Mouse (Mus musculus): Measurements from ENCODE around the gene Cdc6.
A peak's percentile ranks its signal among the peaks of the same experiment; 100 is the strongest.

Gene Cdc6

GRCm38 (mm10) chr11:98943741-98944461 is 36.3 kb downstream of the Cdc6 start:
- no peak for DNase-seq (ENCODE audit: low spot score)

- no peak for DNase-seq (ENCODE audit: low spot score)
These were observed 37.5 kb downstream of the Cdc6 start for GRCm38 (mm10) chr11:98944897-98945604.

- no peak for DNase-seq (ENCODE audit: low spot score)
These were observed 38.0 kb downstream of the Cdc6 start for GRCm38 (mm10) chr11:98945605-98945977.

GRCm38 (mm10) chr11:98947969-98948569 is 40.5 kb downstream of the Cdc6 start:
- no peak for DNase-seq (ENCODE audit: low spot score)

GRCm38 (mm10) chr11:98949242-98949957 is 41.8 kb downstream of the Cdc6 start:
- DNase-seq (ENCODE audit: low spot score), result no peak

- no peak for DNase-seq (ENCODE audit: low spot score)
These were observed 42.4 kb downstream of the Cdc6 start for GRCm38 (mm10) chr11:98949958-98950460.

GRCm38 (mm10) chr11:98950484-98950883 is 42.9 kb downstream of the Cdc6 start:
- DNase-seq (ENCODE audit: low spot score), result no peak

GRCm38 (mm10) chr11:98951026-98951906 is 43.7 kb downstream of the Cdc6 start:
- DNase-seq (ENCODE audit: low spot score), result no peak

- no peak for DNase-seq (ENCODE audit: low spot score)
These were observed 44.5 kb downstream of the Cdc6 start for GRCm38 (mm10) chr11:98952111-98952510.

GRCm38 (mm10) chr11:98952736-98953135 is 45.1 kb downstream of the Cdc6 start:
- DNase-seq (ENCODE audit: low spot score), result no peak

GRCm38 (mm10) chr11:98953361-98953760 is 45.8 kb downstream of the Cdc6 start:
- DNase-seq (ENCODE audit: low spot score), result peak; percentile 66

GRCm38 (mm10) chr11:98953835-98954320 is 46.3 kb downstream of the Cdc6 start:
- no peak for DNase-seq (ENCODE audit: low spot score)

- peak; percentile 88 for DNase-seq (ENCODE audit: low spot score)
These were observed 46.8 kb downstream of the Cdc6 start for GRCm38 (mm10) chr11:98954373-98954772.

GRCm38 (mm10) chr11:98954801-98955706 is 47.5 kb downstream of the Cdc6 start:
- no peak for DNase-seq (ENCODE audit: low spot score)

- DNase-seq (ENCODE audit: low spot score), result no peak
These were observed 48.2 kb downstream of the Cdc6 start for GRCm38 (mm10) chr11:98955707-98956235.

GRCm38 (mm10) chr11:98956340-98956739 is 48.7 kb downstream of the Cdc6 start:
- DNase-seq (ENCODE audit: low spot score), result no peak

GRCm38 (mm10) chr11:98959437-98960312 is 52.1 kb downstream of the Cdc6 start:
- peak; percentile 82 for DNase-seq (ENCODE audit: low spot score)

- DNase-seq (ENCODE audit: low spot score), result peak; percentile 85
These were observed 52.8 kb downstream of the Cdc6 start for GRCm38 (mm10) chr11:98960313-98960906.

Data from embryo, embryonic 10.5 days (tissue).